Mouse (Mus musculus) midbrain, embryonic 14.5 days (tissue): ENCODE data around the gene Tfr2. TPM values are rescaled to one million over a fixed set of nuclear protein-coding genes. Genes with fewer than 3 reads are reported as not detected.

Source experiments
- ATAC-seq: fragments of 200-750 bp; cut with Nextera tagmentation; 2 replicates; pipeline ENCODE4 v1.8.0; 2017; ENCODE audit warnings: moderate number of reproducible peaks, moderate library complexity; ENCODE audit not compliant: low FRiP score, low TSS enrichment
- DNase-seq: peaks from one replicate; pipeline ENCODE4 v3.0.0-alpha.2; 2015
- H3K27ac ChIP-seq: fragments of 300-500 bp; sonication (generic); replicated peaks from 2 replicates; pipeline ENCODE4 v1.5.1; 2014; ENCODE audit warnings: mild to moderate bottlenecking, low read depth, low read length, moderate library complexity
- H3K27me3 ChIP-seq: fragments of 300-500 bp; sonication (generic); 2 replicates; pipeline ENCODE4 v1.6.1; 2014; ENCODE audit warnings: low read length, control low read depth, mixed read lengths; ENCODE audit not compliant: control insufficient read depth, insufficient read depth
- H3K36me3 ChIP-seq: fragments of 300-500 bp; sonication (generic); 2 replicates; pipeline ENCODE4 v1.6.1; 2014; ENCODE audit warnings: low read length, control low read depth; ENCODE audit not compliant: control insufficient read depth, insufficient read depth
- H3K4me1 ChIP-seq: fragments of 300-500 bp; sonication (generic); 2 replicates; pipeline ENCODE4 v1.6.1; 2014; ENCODE audit warnings: mild to moderate bottlenecking, antibody characterized with exemption, low read length, control low read depth; ENCODE audit not compliant: control insufficient read depth, insufficient read depth
- H3K4me2 ChIP-seq: fragments of 300-500 bp; sonication (generic); 2 replicates; pipeline ENCODE4 v1.6.1; 2014; ENCODE audit warnings: mild to moderate bottlenecking, low read length, moderate library complexity
- H3K4me3 ChIP-seq: fragments of 300-500 bp; sonication (generic); replicated peaks from 2 replicates; pipeline ENCODE4 v1.5.1; 2014; ENCODE audit warnings: low read depth, low read length
- H3K9ac ChIP-seq: fragments of 300-500 bp; sonication (generic); replicated peaks from 2 replicates; pipeline ENCODE4 v1.6.1; 2014; ENCODE audit warnings: mild to moderate bottlenecking, low read length, moderate library complexity
- H3K9me3 ChIP-seq: fragments of 300-500 bp; sonication (generic); 2 replicates; pipeline ENCODE4 v1.6.1; 2016; ENCODE audit warnings: low read length, control low read depth, mixed read lengths; ENCODE audit not compliant: control insufficient read depth
- WGBS: fragments of 180-500 bp; shearing (Covaris S2); extraction: QIAGEN DNeasy Blood & Tissue Kit; methylation state at CpG from one replicate; pipeline ENCODE4 v1.1.7; 2014; 5-methylcytosine and 5-hydroxymethylcytosine counted together
- polyA plus RNA-seq: library from polyadenylated mRNA; unstranded; fragments of >200 nt; fragmentation: Nextera tagmentation; extraction: Ambion mirVana; gene quantifications from 2 replicates; pipeline ENCODE4 v1.2.1, GENCODE M21; 2014

The Tfr2 gene
- polyA plus RNA-seq, result 4.0 and 5.6 TPM in 2 replicates

GRCm38 (mm10) chr5:137569665-137570064 is at the start of gene Tfr2:
Tfr2 (plus strand) TSS chr5:137569840.
- DNase-seq (peak; percentile 8), ATAC-seq (no peak)
- H3K9me3 ChIP-seq, result no peaks in the 10 kb centered on the region
- H3K27ac ChIP-seq, result no peak within 1 kb of the TSS
- peaks cover 23% of the 10 kb centered on the region for H3K36me3 ChIP-seq
- H3K4me2 ChIP-seq, result no peak within 1 kb of the TSS
- H3K27me3 ChIP-seq, result no peaks in the 10 kb centered on the region
- no peak within 1 kb of the TSS for H3K4me3 ChIP-seq
- 0 out of 2 replicates have a peak, but pooled peaks cover 2% of the 10 kb centered on the region for H3K4me1 ChIP-seq
- no peak within 1 kb of the TSS for H3K9ac ChIP-seq
- 39% methylated on average over 9 of the region's 9 CpGs for WGBS

DNA sequence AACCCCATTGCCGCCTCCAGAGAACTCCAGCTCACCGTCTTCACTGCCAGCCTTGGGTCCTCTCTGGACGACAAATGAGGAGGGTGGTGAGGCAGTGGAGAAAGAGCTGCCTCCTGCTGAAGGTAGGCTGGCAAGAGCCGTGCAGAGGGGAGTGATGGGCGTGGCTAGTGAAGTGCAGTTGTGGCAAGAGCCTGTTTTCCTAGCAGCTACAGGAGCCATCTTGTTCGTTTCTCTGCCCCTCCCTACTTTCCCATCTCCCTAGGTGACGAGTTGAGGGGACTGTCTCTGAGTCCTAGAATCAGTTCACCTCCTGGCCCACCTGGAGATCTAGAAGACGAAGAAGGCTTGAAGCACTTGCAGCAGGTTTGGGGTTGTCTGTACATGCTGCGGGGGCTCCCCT is 47.8 kb upstream of the Tfr2 start:
- no peak overlapping the region for H3K4me2 ChIP-seq
- DNase-seq, result no peak
- H3K4me1 ChIP-seq, result no peaks in the 10 kb centered on the region
- no peak overlapping the region for H3K4me3 ChIP-seq
- ATAC-seq, result no peak
- no peaks in the 10 kb centered on the region for H3K27me3 ChIP-seq
- H3K9ac ChIP-seq, result no peak overlapping the region
- H3K36me3 ChIP-seq, result peaks cover 90% of the 10 kb centered on the region
- 83% methylated on average over 9 of the region's 9 CpGs for WGBS
- no peak overlapping the region for H3K27ac ChIP-seq
- H3K9me3 ChIP-seq, result no peaks in the 10 kb centered on the region

DNA sequence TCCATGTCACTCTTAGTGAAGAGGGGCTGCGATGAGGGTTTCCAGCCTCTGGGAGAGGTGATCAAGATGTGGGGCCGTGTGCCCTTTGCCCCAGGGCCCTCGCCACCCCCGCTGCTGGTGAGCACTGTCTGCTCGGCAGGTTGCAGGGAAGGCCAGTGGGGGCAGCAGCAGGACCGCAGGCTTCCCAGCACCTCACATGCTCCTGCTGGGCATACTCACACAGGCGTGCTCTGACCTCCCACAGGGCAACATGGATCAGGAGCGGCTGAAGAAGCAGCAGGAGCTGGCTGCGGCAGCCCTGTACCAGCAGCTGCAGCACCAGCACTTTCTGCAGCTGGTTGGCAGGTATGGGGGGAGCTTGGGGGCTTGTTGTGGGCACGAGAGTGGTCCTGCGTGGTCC is 46.9 kb upstream of the Tfr2 start:
- DNase-seq (no peak), ATAC-seq (no peak)
- Histone ChIP-seq H3K27ac (no peak overlapping the region), H3K36me3 (peaks cover 95% of the 10 kb centered on the region), H3K27me3 (no peaks in the 10 kb centered on the region), H3K9ac (no peak overlapping the region), H3K4me2 (no peak overlapping the region), H3K9me3 (no peaks in the 10 kb centered on the region), H3K4me3 (no peak overlapping the region), H3K4me1 (no peaks in the 10 kb centered on the region; the same call in 1 of the 2 replicates)
- WGBS, result 69% methylated on average over 11 of the region's 11 CpGs

DNA sequence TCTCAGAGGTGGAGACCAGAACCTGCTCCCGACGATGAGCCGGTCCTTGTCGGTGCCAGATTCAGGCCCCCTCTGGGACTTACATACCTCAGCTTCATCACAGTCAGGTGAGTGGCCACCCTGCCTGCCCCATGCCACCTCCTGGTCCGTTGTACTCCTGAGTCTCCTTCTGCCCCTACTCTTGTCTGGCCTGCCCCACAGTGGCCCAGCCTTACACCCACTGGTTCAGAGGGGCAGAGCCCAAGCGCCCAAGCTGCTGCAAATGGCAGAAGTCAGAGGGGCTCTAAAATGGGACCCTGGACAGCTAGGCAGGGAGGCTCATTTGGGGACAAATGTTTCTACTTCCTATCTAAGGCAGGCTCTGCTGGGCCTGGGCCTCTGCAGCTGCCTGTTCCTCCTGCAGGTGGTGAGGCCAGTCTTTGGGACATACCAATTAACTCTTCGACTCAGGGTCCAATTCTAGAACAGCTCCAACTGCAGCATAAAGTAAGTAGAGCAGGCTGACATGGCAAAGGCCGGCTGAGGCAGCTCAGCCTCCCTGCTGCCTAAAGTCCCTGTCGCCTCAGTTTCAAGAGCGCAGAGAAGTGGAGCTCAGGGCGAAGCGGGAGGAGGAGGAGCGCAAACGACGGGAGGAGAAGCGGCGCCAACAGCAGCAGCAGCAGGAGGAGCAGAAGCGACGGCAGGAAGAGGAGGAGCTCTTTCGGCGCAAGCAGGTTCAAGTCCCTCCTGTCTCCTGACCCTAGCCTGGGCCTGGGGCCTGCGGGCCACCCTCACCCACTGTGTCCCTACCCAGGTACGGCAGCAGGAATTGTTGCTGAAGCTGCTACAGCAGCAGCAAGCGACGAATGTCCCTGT is 46.0 kb upstream of the Tfr2 start:
- ATAC-seq, result no peak
- no peak overlapping the region for H3K27ac ChIP-seq
- DNase-seq, result no peak
- peaks cover 99% of the 10 kb centered on the region for H3K36me3 ChIP-seq
- WGBS, result 87% methylated on average over 25 of the region's 25 CpGs
- no peaks in the 10 kb centered on the region for H3K27me3 ChIP-seq
- H3K4me2 ChIP-seq, result no peak overlapping the region
- H3K9me3 ChIP-seq, result no peaks in the 10 kb centered on the region
- no peak overlapping the region for H3K4me3 ChIP-seq
- no peak overlapping the region for H3K9ac ChIP-seq
- no peaks in the 10 kb centered on the region; the same call in 1 of the 2 replicates for H3K4me1 ChIP-seq

GRCm38 (mm10) chr5:137524251-137524515 is 45.5 kb upstream of the Tfr2 start:
- Histone ChIP-seq H3K36me3 (peaks cover 99% of the 10 kb centered on the region), H3K27ac (no peak overlapping the region), H3K9me3 (no peaks in the 10 kb centered on the region), H3K27me3 (no peaks in the 10 kb centered on the region), H3K4me2 (no peak overlapping the region), H3K4me1 (no peaks in the 10 kb centered on the region; the same call in 1 of the 2 replicates), H3K4me3 (no peak overlapping the region), H3K9ac (no peak overlapping the region)
- ATAC-seq (no peak), DNase-seq (no peak)
- 79% methylated on average over 8 of the region's 8 CpGs for WGBS

GRCm38 (mm10) chr5:137524671-137525070 is 45.0 kb upstream of the Tfr2 start:
- no peak overlapping the region for H3K4me2 ChIP-seq
- H3K9ac ChIP-seq, result no peak overlapping the region
- no peak for ATAC-seq
- H3K36me3 ChIP-seq, result peaks cover 99% of the 10 kb centered on the region
- 85% methylated on average over 13 of the region's 13 CpGs for WGBS
- H3K4me3 ChIP-seq, result no peak overlapping the region
- H3K4me1 ChIP-seq, result peaks cover 4% of the 10 kb centered on the region; the same call in 1 of the 2 replicates
- no peaks in the 10 kb centered on the region for H3K27me3 ChIP-seq
- H3K9me3 ChIP-seq, result no peaks in the 10 kb centered on the region
- no peak for DNase-seq
- peak overlapping the region; percentile 63; the same call in 1 of the 2 replicates for H3K27ac ChIP-seq

DNA sequence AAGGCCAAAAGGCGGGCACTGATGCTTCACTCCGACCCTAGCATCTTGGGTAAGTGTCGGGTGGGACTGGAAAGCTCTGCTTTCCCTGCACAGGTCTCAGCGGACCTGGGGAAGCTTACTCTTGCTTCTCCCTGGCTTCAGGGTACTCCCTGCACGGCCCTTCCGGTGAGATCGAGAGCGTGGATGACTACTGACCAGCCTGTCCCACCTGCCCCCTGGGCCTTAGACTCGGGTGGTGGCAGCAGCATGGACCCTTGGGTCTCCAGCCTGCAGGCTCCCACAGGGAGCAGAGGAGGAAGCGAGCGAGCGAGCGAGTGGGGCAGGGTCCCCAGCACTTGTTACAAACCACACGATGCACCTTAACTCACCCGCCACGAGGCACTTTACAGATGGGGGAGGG is 44.1 kb upstream of the Tfr2 start:
- Histone ChIP-seq H3K9ac (no peak overlapping the region), H3K4me2 (no peak overlapping the region), H3K9me3 (no peaks in the 10 kb centered on the region), H3K27ac (peak overlapping the region; percentile 63), H3K4me3 (no peak overlapping the region), H3K27me3 (no peaks in the 10 kb centered on the region), H3K4me1 (peaks cover 11% of the 10 kb centered on the region), H3K36me3 (peaks cover 97% of the 10 kb centered on the region)
- ATAC-seq (no peak), DNase-seq (no peak)
- WGBS, result 71% methylated on average over 16 of the region's 16 CpGs

- Histone ChIP-seq H3K4me2 (no peak overlapping the region), H3K9me3 (no peaks in the 10 kb centered on the region), H3K4me1 (peaks cover 11% of the 10 kb centered on the region), H3K27me3 (no peaks in the 10 kb centered on the region), H3K27ac (peak overlapping the region; percentile 72), H3K36me3 (peaks cover 88% of the 10 kb centered on the region), H3K9ac (no peak overlapping the region; the same call in 1 of the 2 replicates), H3K4me3 (no peak overlapping the region)
- WGBS, result 35% methylated on average over 16 of the region's 16 CpGs
- ATAC-seq, result no peak
- DNase-seq, result peak; percentile 62
Measured at GRCm38 (mm10) chr5:137526192-137526936, 43.3 kb upstream of the Tfr2 start.
